ENCODE assay signal across 8 mouse cellular contexts in genomic region chr19:8839908-8840791, GRCm38 (mm10). TPM values are rescaled to one million over a fixed set of nuclear protein-coding genes. Genes with fewer than 3 reads are reported as not detected.
DNase-seq lines count a peak whose midpoint lies in the region; ATAC-seq and TF ChIP-seq lines count a peak whose summit lies in the region.

No protein-coding gene starts in this region.

- H3K36me3 ChIP-seq in ES-Bruce4 (ENCODE audit: control insufficient read depth, insufficient read depth, low read length, poor library complexity, severe bottlenecking): peaks cover 5% of the 10 kb centered on the region; the same call in 1 of the 2 replicates
- no peaks in the 10 kb centered on the region for H3K36me3 ChIP-seq in forebrain, embryonic 11.5 days (ENCODE audit: control insufficient read depth, insufficient read depth, low read length)
- H3K36me3 ChIP-seq in neural tube, embryonic 15.5 days: peaks cover 19% of the 10 kb centered on the region

- intact Hi-C loops in heart, postnatal 25 days (cut with DNase I): loop anchor here (5.0 kb wide), 2 partner anchors 47 to 272 kb away; partner anchors contain the start of genes 1810009A15Rik and Gm49416

- H3K4me2 ChIP-seq in forebrain, embryonic 11.5 days (ENCODE audit: low read depth, low read length, severe bottlenecking): peak overlapping the region; percentile 91
- peak overlapping the region; percentile 83 for H3K4me2 ChIP-seq in neural tube, embryonic 15.5 days

- TF ChIP-seq POLR2A in ES-Bruce4 (IDR thresholded peaks at IDR 0.05; ENCODE audit: insufficient read depth, low read length): peak; percentile 16
- peak; percentile 65; the same call in 1 of the 2 replicates for TF ChIP-seq POLR2A in lung, adult 2 months (IDR thresholded peaks at IDR 0.05; ENCODE audit: borderline replicate concordance, extremely low read depth, low read depth, low read length)

- H3K27ac ChIP-seq in ES-Bruce4 (ENCODE audit: insufficient read depth, low read length): peak overlapping the region; percentile 82
- H3K27ac ChIP-seq in forebrain, embryonic 11.5 days (ENCODE audit: low read depth, low read length): peak overlapping the region; percentile 10; the same call in 1 of the 2 replicates
- H3K27ac ChIP-seq in neural tube, embryonic 15.5 days (replicated peaks): peak overlapping the region; percentile 98

- ATAC-seq in forebrain, embryonic 11.5 days (replicated peaks; ENCODE audit: low FRiP score): peak; percentile 31; the same call in 1 of the 2 replicates
- no peak; the same call in 1 of the 2 replicates for ATAC-seq in neural tube, embryonic 15.5 days (ENCODE audit: low FRiP score)

- no peaks in the 10 kb centered on the region for H3K4me1 ChIP-seq in ES-Bruce4 (ENCODE audit: control insufficient read depth, insufficient read depth, low read length)
- peaks cover 16% of the 10 kb centered on the region for H3K4me1 ChIP-seq in forebrain, embryonic 11.5 days (replicated peaks; ENCODE audit: control insufficient read depth, insufficient read depth, low read length)
- peaks cover 8% of the 10 kb centered on the region; the same call in 1 of the 2 replicates for H3K4me1 ChIP-seq in lung, adult 2 months (ENCODE audit: control insufficient read depth, insufficient read depth, low read length)
- H3K4me1 ChIP-seq in neural tube, embryonic 15.5 days: peaks cover 54% of the 10 kb centered on the region

- no peaks in the 10 kb centered on the region for H3K27me3 ChIP-seq in ES-Bruce4 (ENCODE audit: control insufficient read depth, insufficient read depth, low read length, poor library complexity, severe bottlenecking)
- no peaks in the 10 kb centered on the region for H3K27me3 ChIP-seq in forebrain, embryonic 11.5 days (ENCODE audit: control insufficient read depth, insufficient read depth, low read length)
- no peaks in the 10 kb centered on the region for H3K27me3 ChIP-seq in neural tube, embryonic 15.5 days (replicated peaks)

- no peaks in the 10 kb centered on the region for H3K9me3 ChIP-seq in ES-Bruce4 (replicated peaks; ENCODE audit: control insufficient read depth, insufficient read depth, low read length, poor library complexity, severe bottlenecking)
- no peaks in the 10 kb centered on the region for H3K9me3 ChIP-seq in forebrain, embryonic 11.5 days (ENCODE audit: control insufficient read depth, low read length)
- no peaks in the 10 kb centered on the region for H3K9me3 ChIP-seq in neural tube, embryonic 15.5 days (replicated peaks)

- no peak for TF ChIP-seq CTCF in ES-Bruce4 (IDR thresholded peaks at IDR 0.05; ENCODE audit: low read depth, low read length)
- TF ChIP-seq CTCF in lung, adult 2 months (IDR thresholded peaks at IDR 0.05; ENCODE audit: insufficient read depth, low read length): no peak

- WGBS in forebrain, embryonic 11.5 days: 19% methylated on average over 29 of the region's 29 CpGs
- WGBS in lung, adult 2 months: 27% methylated on average over 29 of the region's 29 CpGs
- 16% methylated on average over 29 of the region's 29 CpGs for WGBS in neural tube, embryonic 15.5 days

- peak; percentile 71 for DNase-seq in c-Kit-positive CD71-positive TER-119-positive erythroid progenitor cells, embryonic 14.5 days (ENCODE audit: low spot score)
- DNase-seq in forebrain, embryonic 11.5 days (ENCODE audit: low spot score): peak; percentile 79
- peak; percentile 70 for DNase-seq in heart, postnatal 25 days (ENCODE audit: low spot score)
- DNase-seq in kidney, postnatal 4 days: peak; percentile 84 to 90
- peak; percentile 75 for DNase-seq in lung, adult 2 months
- peak; percentile 55 for DNase-seq in thymus, postnatal 0 days (ENCODE audit: low spot score)

- peak overlapping the region; percentile 58 for H3K4me3 ChIP-seq in ES-Bruce4 (ENCODE audit: low read depth, low read length)
- peak overlapping the region; percentile 47 for H3K4me3 ChIP-seq in forebrain, embryonic 11.5 days (ENCODE audit: low read depth, low read length)
- H3K4me3 ChIP-seq in lung, adult 2 months (replicated peaks; ENCODE audit: extremely low read depth, low read depth, low read length): peak overlapping the region; percentile 74
- H3K4me3 ChIP-seq in neural tube, embryonic 15.5 days (replicated peaks): peak overlapping the region; percentile 54

- H3K9ac ChIP-seq in ES-Bruce4 (ENCODE audit: low read depth, poor library complexity, severe bottlenecking): peak overlapping the region; percentile 86
- peak overlapping the region; percentile 48 for H3K9ac ChIP-seq in forebrain, embryonic 11.5 days (ENCODE audit: low read length)
- peak overlapping the region; percentile 75 for H3K9ac ChIP-seq in neural tube, embryonic 15.5 days (replicated peaks)

- no peak for TF ChIP-seq EP300 in ES-Bruce4 (IDR thresholded peaks at IDR 0.05; ENCODE audit: insufficient read depth, low read depth, low read length)

RNA-seq across cellular contexts. Expression of gene Gng3, which starts 1.2 kb away (rescaled TPM):
- 28.3 and 29.7 TPM in 2 replicates for polyA plus RNA-seq in ES-Bruce4 (2011; ENCODE audit: insufficient read depth, insufficient read length, low read depth, missing spikeins)
- polyA plus RNA-seq in forebrain, embryonic 11.5 days (2014; fragmentation: Nextera tagmentation; extraction: Ambion mirVana): 83.4 and 92.6 TPM in 2 replicates
- not detected for total RNA-seq in heart, postnatal 25 days (2021)
- 0.11 and 0.19 TPM in 2 replicates for polyA plus RNA-seq in lung, adult 2 months (2012; rRNA removed)
- polyA plus RNA-seq in neural tube, embryonic 15.5 days (2015; fragmentation: Nextera tagmentation; extraction: Ambion mirVana): 414 and 512 TPM in 2 replicates
- polyA plus RNA-seq in thymus, postnatal 0 days (2015; fragmentation: Nextera tagmentation; extraction: Ambion mirVana): 0.36 and 0.66 TPM in 2 replicates

RNA-seq across cellular contexts. Expression of gene Bscl2, which starts 2.9 kb away (rescaled TPM):
- polyA plus RNA-seq in ES-Bruce4 (2011; ENCODE audit: insufficient read depth, insufficient read length, low read depth, missing spikeins): 32.3 and 36.2 TPM in 2 replicates
- 55.0 and 56.3 TPM in 2 replicates for polyA plus RNA-seq in forebrain, embryonic 11.5 days (2014; fragmentation: Nextera tagmentation; extraction: Ambion mirVana)
- 10 to 100 TPM; 23.9 to 24.0 TPM for total RNA-seq in heart, postnatal 25 days (2021)
- polyA plus RNA-seq in lung, adult 2 months (2012; rRNA removed): 140 and 164 TPM in 2 replicates
- polyA plus RNA-seq in neural tube, embryonic 15.5 days (2015; fragmentation: Nextera tagmentation; extraction: Ambion mirVana): 107 and 110 TPM in 2 replicates
- polyA plus RNA-seq in thymus, postnatal 0 days (2015; fragmentation: Nextera tagmentation; extraction: Ambion mirVana): 54.6 and 63.0 TPM in 2 replicates

RNA-seq across cellular contexts. Expression of gene Lrrn4cl, which starts 10.4 kb away (rescaled TPM):
- polyA plus RNA-seq in ES-Bruce4 (2011; ENCODE audit: insufficient read depth, insufficient read length, low read depth, missing spikeins): 1.3 and 2.1 TPM in 2 replicates
- 0.13 and 0.35 TPM in 2 replicates for polyA plus RNA-seq in forebrain, embryonic 11.5 days (2014; fragmentation: Nextera tagmentation; extraction: Ambion mirVana)
- total RNA-seq in heart, postnatal 25 days (2021): 1 to 10 TPM; 3.3 to 4.9 TPM
- polyA plus RNA-seq in lung, adult 2 months (2012; rRNA removed): 2.1 and 3.4 TPM in 2 replicates
- polyA plus RNA-seq in neural tube, embryonic 15.5 days (2015; fragmentation: Nextera tagmentation; extraction: Ambion mirVana): 1.1 and 1.4 TPM in 2 replicates
- 0.78 and 1.1 TPM in 2 replicates for polyA plus RNA-seq in thymus, postnatal 0 days (2015; fragmentation: Nextera tagmentation; extraction: Ambion mirVana)

RNA-seq across cellular contexts. Expression of gene AC129217.1, which starts 10.6 kb away (rescaled TPM):
- 74.8 and 87.2 TPM in 2 replicates for polyA plus RNA-seq in ES-Bruce4 (2011; ENCODE audit: insufficient read depth, insufficient read length, low read depth, missing spikeins)
- not detected in 2 replicates for polyA plus RNA-seq in forebrain, embryonic 11.5 days (2014; fragmentation: Nextera tagmentation; extraction: Ambion mirVana)
- total RNA-seq in heart, postnatal 25 days (2021): not detected
- polyA plus RNA-seq in lung, adult 2 months (2012; rRNA removed): not detected in 2 replicates
- not detected in 2 replicates for polyA plus RNA-seq in neural tube, embryonic 15.5 days (2015; fragmentation: Nextera tagmentation; extraction: Ambion mirVana)
- polyA plus RNA-seq in thymus, postnatal 0 days (2015; fragmentation: Nextera tagmentation; extraction: Ambion mirVana): not detected in 2 replicates

RNA-seq across cellular contexts. Expression of gene Hnrnpul2, which starts 20.3 kb away (rescaled TPM):
- polyA plus RNA-seq in ES-Bruce4 (2011; ENCODE audit: insufficient read depth, insufficient read length, low read depth, missing spikeins): 105 and 108 TPM in 2 replicates
- polyA plus RNA-seq in forebrain, embryonic 11.5 days (2014; fragmentation: Nextera tagmentation; extraction: Ambion mirVana): 6.7 and 7.8 TPM in 2 replicates
- 10 to 100 TPM; 42.5 to 49.4 TPM for total RNA-seq in heart, postnatal 25 days (2021)
- 25.4 and 28.0 TPM in 2 replicates for polyA plus RNA-seq in lung, adult 2 months (2012; rRNA removed)
- polyA plus RNA-seq in neural tube, embryonic 15.5 days (2015; fragmentation: Nextera tagmentation; extraction: Ambion mirVana): 5.1 and 5.9 TPM in 2 replicates
- 4.3 and 5.3 TPM in 2 replicates for polyA plus RNA-seq in thymus, postnatal 0 days (2015; fragmentation: Nextera tagmentation; extraction: Ambion mirVana)

Comparison
In these comparisons a context has a peak if more than half of its experiments do, and no peak if none do; other contexts are left out.
1. H3K27ac ChIP-seq: peak in every context shown above with its lines; median percentile 98 in neural tube, embryonic 15.5 days; 82 in ES-Bruce4; 10 in forebrain, embryonic 11.5 days.
2. RNA of gene Gng3, which starts 1.2 kb away (polyA plus RNA-seq): 414 to 512 TPM in neural tube, embryonic 15.5 days, 83.4 to 92.6 TPM in forebrain, embryonic 11.5 days and 28.3 to 29.7 TPM in ES-Bruce4; 0.36 to 0.66 TPM in thymus, postnatal 0 days and 0.11 to 0.19 TPM in lung, adult 2 months; every median in the first group is over 10 times any median in the second.
3. Peak in every context shown above with its lines, with median percentiles within 50 percentile points of each other: H3K4me3 ChIP-seq, H3K9ac ChIP-seq and DNase-seq.